Mouse (Mus musculus) stomach, embryonic 14.5 days (tissue): ENCODE results near the gene Car7. TPM values are rescaled to one million over a fixed set of nuclear protein-coding genes. Genes with fewer than 3 reads are reported as not detected.
A peak's percentile ranks its signal among the peaks of the same experiment; 100 is the strongest.

Experiments
- ATAC-seq: fragments of 200-750 bp; cut with Nextera tagmentation; 2 replicates; pipeline ENCODE4 v1.8.0; 2017; ENCODE audit warnings: low read depth, moderate TSS enrichment; ENCODE audit not compliant: insufficient number of reproducible peaks, insufficient read depth, low FRiP score
- H3K27ac ChIP-seq: fragments of 300-500 bp; sonication (generic); 2 replicates; pipeline ENCODE4 v1.5.1; 2014; ENCODE audit warnings: mild to moderate bottlenecking, low read length, moderate library complexity, mixed read lengths
- H3K27me3 ChIP-seq: fragments of 300-500 bp; sonication (generic); 2 replicates; pipeline ENCODE4 v1.6.1; 2014; ENCODE audit warnings: low read length, control low read depth, mixed read lengths; ENCODE audit not compliant: control insufficient read depth, insufficient read depth
- H3K36me3 ChIP-seq: fragments of 300-500 bp; sonication (generic); 2 replicates; pipeline ENCODE4 v1.6.1; 2014; ENCODE audit warnings: mild to moderate bottlenecking, control low read depth, low read length, moderate library complexity, mixed read lengths; ENCODE audit not compliant: control insufficient read depth, insufficient read depth
- H3K4me1 ChIP-seq: fragments of 300-500 bp; sonication (generic); 2 replicates; pipeline ENCODE4 v1.6.1; 2014; ENCODE audit warnings: low read length, control low read depth, mixed read lengths; ENCODE audit not compliant: control insufficient read depth, insufficient read depth
- H3K4me2 ChIP-seq: fragments of 300-500 bp; sonication (generic); replicated peaks from 2 replicates; pipeline ENCODE4 v1.6.1; 2014; ENCODE audit warnings: low read depth, low read length, control low read depth
- H3K4me3 ChIP-seq: fragments of 300-500 bp; sonication (generic); 2 replicates; pipeline ENCODE4 v1.5.1; 2014; ENCODE audit warnings: low read depth, low read length, control low read depth
- H3K9ac ChIP-seq: fragments of 300-500 bp; sonication (generic); replicated peaks from 2 replicates; pipeline ENCODE4 v1.6.1; 2014; ENCODE audit warnings: low read depth, mild to moderate bottlenecking, control low read depth, low read length, moderate library complexity, mixed read lengths
- H3K9me3 ChIP-seq: fragments of 300-500 bp; sonication (generic); 2 replicates; pipeline ENCODE4 v1.6.1; 2016; ENCODE audit warnings: low read depth, low read length, control low read depth; ENCODE audit not compliant: control insufficient read depth
- WGBS: fragments of 180-500 bp; shearing (Covaris S2); extraction: QIAGEN DNeasy Blood & Tissue Kit; methylation state at CpG from one replicate; pipeline ENCODE4 v1.1.7; 2014; 5-methylcytosine and 5-hydroxymethylcytosine counted together
- polyA plus RNA-seq: library from polyadenylated mRNA; unstranded; fragments of >200 nt; fragmentation: Nextera tagmentation; extraction: Ambion mirVana; gene quantifications from 2 replicates; pipeline ENCODE4 v1.2.1, GENCODE M21; 2014

Gene Car7
- polyA plus RNA-seq, 1 experiment from 2014 or later, result 1.6 TPM

DNA sequence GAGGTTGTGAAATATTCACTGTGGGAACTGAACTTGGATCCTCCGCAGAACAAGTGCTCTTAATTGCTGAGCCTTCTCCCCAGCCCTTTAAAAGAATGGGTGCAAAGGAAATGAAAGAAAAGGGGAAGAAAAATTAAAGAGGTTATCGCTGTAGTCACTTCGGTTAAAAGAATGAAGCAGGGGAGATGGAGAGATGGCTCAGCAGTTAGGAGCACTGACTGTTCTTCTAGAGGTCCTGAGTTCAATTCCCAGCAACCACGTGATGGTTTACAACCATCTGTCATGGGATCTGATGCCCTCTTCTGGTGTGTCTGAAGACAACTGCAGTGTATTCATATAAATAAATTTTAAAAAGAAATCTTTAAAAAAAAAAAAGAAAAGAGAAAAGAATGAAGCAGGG lies 1.5 kb downstream of the Car7 start:
- ATAC-seq, result no peak
- Histone ChIP-seq H3K36me3 (no peaks in the 10 kb centered on the region; the same call in 1 of the 2 replicates), H3K9me3 (no peaks in the 10 kb centered on the region), H3K4me2 (peak overlapping the region; percentile 78; the same call in 1 of the 2 replicates), H3K4me1 (peaks cover 6% of the 10 kb centered on the region; the same call in 1 of the 2 replicates), H3K9ac (no peak overlapping the region), H3K27me3 (peaks cover 19% of the 10 kb centered on the region), H3K4me3 (no peak overlapping the region), H3K27ac (no peak overlapping the region)
- WGBS, result 82% methylated on average over 4 of the region's 4 CpGs

GRCm38 (mm10) chr8:104538896-104539295 lies 4.4 kb downstream of the Car7 start:
- no peak for ATAC-seq
- WGBS, result 87% methylated on average over 4 of the region's 4 CpGs
- H3K27me3 ChIP-seq, result peaks cover 33% of the 10 kb centered on the region

GRCm38 (mm10) chr8:104539566-104539965 lies 5.1 kb downstream of the Car7 start:
- Histone ChIP-seq H3K27me3 (peaks cover 33% of the 10 kb centered on the region), H3K27ac (no peak overlapping the region), H3K36me3 (no peaks in the 10 kb centered on the region), H3K4me3 (no peak overlapping the region), H3K9me3 (no peaks in the 10 kb centered on the region), H3K4me1 (0 out of 2 replicates have a peak, but pooled peaks cover 4% of the 10 kb centered on the region), H3K4me2 (no peak overlapping the region), H3K9ac (no peak overlapping the region)
- no peak for ATAC-seq
- WGBS, result 86% methylated on average over 2 of the region's 2 CpGs

More at GRCm38 (mm10) chr8:104538896-104539295, 4.4 kb downstream of the Car7 start:
- H3K4me2 ChIP-seq, result no peak overlapping the region
- no peaks in the 10 kb centered on the region for H3K36me3 ChIP-seq
- H3K27ac ChIP-seq, result no peak overlapping the region
- H3K4me3 ChIP-seq, result no peak overlapping the region
- H3K9ac ChIP-seq, result no peak overlapping the region
- 0 out of 2 replicates have a peak, but pooled peaks cover 4% of the 10 kb centered on the region for H3K4me1 ChIP-seq
- H3K9me3 ChIP-seq, result no peaks in the 10 kb centered on the region

DNA sequence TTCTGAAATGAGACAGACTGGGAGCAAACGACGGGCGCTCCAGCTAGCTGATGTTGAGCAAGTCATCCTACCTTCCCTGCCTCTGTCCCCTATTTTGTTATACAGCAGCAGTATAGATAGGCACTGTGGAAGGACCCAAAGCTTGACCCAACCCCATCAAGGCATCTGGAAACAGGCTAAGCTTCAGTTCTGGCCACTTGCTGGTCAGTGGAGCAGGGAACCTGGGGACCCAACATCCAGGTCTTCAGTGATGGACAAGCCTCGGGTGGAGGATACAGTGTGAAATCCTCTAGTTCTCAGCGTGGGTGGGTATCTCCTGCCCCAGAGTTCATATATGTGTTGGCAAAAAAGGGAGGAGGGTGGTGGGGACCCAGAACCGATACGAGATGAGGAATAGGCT lies 5.7 kb downstream of the Car7 start:
- WGBS, result 38% methylated on average over 7 of the region's 7 CpGs
- no peaks in the 10 kb centered on the region for H3K9me3 ChIP-seq
- peaks cover 33% of the 10 kb centered on the region for H3K27me3 ChIP-seq
- H3K4me2 ChIP-seq, result peak overlapping the region; percentile 78
- H3K27ac ChIP-seq, result no peak overlapping the region
- 0 out of 2 replicates have a peak, but pooled peaks cover 4% of the 10 kb centered on the region for H3K4me1 ChIP-seq
- H3K9ac ChIP-seq, result no peak overlapping the region
- ATAC-seq, result no peak
- H3K4me3 ChIP-seq, result peak overlapping the region; percentile 37; the same call in 1 of the 2 replicates
- H3K36me3 ChIP-seq, result no peaks in the 10 kb centered on the region

- H3K27me3 ChIP-seq, result peaks cover 33% of the 10 kb centered on the region
Observed at GRCm38 (mm10) chr8:104540710-104541514, 6.4 kb downstream of the Car7 start.

GRCm38 (mm10) chr8:104541515-104541880 lies 7.0 kb downstream of the Car7 start:
- no peaks in the 10 kb centered on the region for H3K9me3 ChIP-seq
- H3K4me2 ChIP-seq, result peak overlapping the region; percentile 78
- H3K4me1 ChIP-seq, result 0 out of 2 replicates have a peak, but pooled peaks cover 4% of the 10 kb centered on the region
- peaks cover 33% of the 10 kb centered on the region for H3K27me3 ChIP-seq
- H3K9ac ChIP-seq, result no peak overlapping the region
- H3K4me3 ChIP-seq, result peak overlapping the region; percentile 37
- no peak for ATAC-seq
- H3K36me3 ChIP-seq, result no peaks in the 10 kb centered on the region
- 17% methylated on average over 8 of the region's 8 CpGs for WGBS
- H3K27ac ChIP-seq, result no peak overlapping the region

More at GRCm38 (mm10) chr8:104540710-104541514, 6.4 kb downstream of the Car7 start:
- Histone ChIP-seq H3K9me3 (no peaks in the 10 kb centered on the region), H3K4me1 (0 out of 2 replicates have a peak, but pooled peaks cover 4% of the 10 kb centered on the region), H3K27ac (no peak overlapping the region), H3K4me3 (peak overlapping the region; percentile 37), H3K4me2 (peak overlapping the region; percentile 78), H3K9ac (0 out of 2 replicates have a peak overlapping the region, but pooled peaks have one; percentile 21), H3K36me3 (no peaks in the 10 kb centered on the region)
- no peak; the same call in 1 of the 2 replicates for ATAC-seq
- 1% methylated on average over 75 of the region's 76 CpGs for WGBS

GRCm38 (mm10) chr8:104542160-104542559 lies 7.7 kb downstream of the Car7 start:
- Histone ChIP-seq H3K9me3 (no peaks in the 10 kb centered on the region), H3K27ac (no peak overlapping the region), H3K4me2 (no peak overlapping the region), H3K9ac (no peak overlapping the region), H3K4me3 (no peak overlapping the region), H3K36me3 (no peaks in the 10 kb centered on the region), H3K4me1 (0 out of 2 replicates have a peak, but pooled peaks cover 4% of the 10 kb centered on the region), H3K27me3 (peaks cover 33% of the 10 kb centered on the region)
- ATAC-seq, result no peak
- WGBS, result 16% methylated on average over 11 of the region's 11 CpGs

GRCm38 (mm10) chr8:104543440-104544045 lies 9.1 kb downstream of the Car7 start:
- H3K36me3 ChIP-seq, result no peaks in the 10 kb centered on the region
- WGBS, result 86% methylated on average over 8 of the region's 8 CpGs
- no peak for ATAC-seq
- H3K9ac ChIP-seq, result no peak overlapping the region
- H3K4me3 ChIP-seq, result no peak overlapping the region
- H3K4me1 ChIP-seq, result 0 out of 2 replicates have a peak, but pooled peaks cover 4% of the 10 kb centered on the region
- H3K9me3 ChIP-seq, result no peaks in the 10 kb centered on the region
- H3K27ac ChIP-seq, result no peak overlapping the region
- H3K4me2 ChIP-seq, result no peak overlapping the region
- H3K27me3 ChIP-seq, result peaks cover 33% of the 10 kb centered on the region
